Mouse (Mus musculus) forebrain, embryonic 16.5 days (tissue): ENCODE results near the gene 1700020D05Rik. TPM values are rescaled to one million over a fixed set of nuclear protein-coding genes. Genes with fewer than 3 reads are reported as not detected.

Experiments
- ATAC-seq: fragments of 200-750 bp; cut with Nextera tagmentation; 2 replicates; pipeline ENCODE4 v1.8.0; 2017; ENCODE audit warnings: mild to moderate bottlenecking, moderate library complexity
- H3K27ac ChIP-seq: fragments of 300-500 bp; sonication (generic); 2 replicates; pipeline ENCODE4 v1.5.1; 2014; ENCODE audit warnings: low read length, control low read depth
- H3K27me3 ChIP-seq: fragments of 300-500 bp; sonication (generic); replicated peaks from 2 replicates; pipeline ENCODE4 v1.6.1; 2014; ENCODE audit warnings: low read length; ENCODE audit not compliant: control insufficient read depth, insufficient read depth
- H3K36me3 ChIP-seq: fragments of 300-500 bp; sonication (generic); 2 replicates; pipeline ENCODE4 v1.6.1; 2014; ENCODE audit not compliant: control insufficient read depth, insufficient read depth
- H3K4me1 ChIP-seq: fragments of 300-500 bp; sonication (generic); replicated peaks from 2 replicates; pipeline ENCODE4 v1.6.1; 2014; ENCODE audit warnings: low read length; ENCODE audit not compliant: control insufficient read depth, insufficient read depth
- H3K4me2 ChIP-seq: fragments of 300-500 bp; sonication (generic); 2 replicates; pipeline ENCODE4 v1.6.1; 2014; ENCODE audit warnings: mild to moderate bottlenecking, low read length, control low read depth
- H3K4me3 ChIP-seq: fragments of 300-500 bp; sonication (generic); replicated peaks from 2 replicates; pipeline ENCODE4 v1.5.1; 2014; ENCODE audit warnings: mild to moderate bottlenecking, low read length, control low read depth
- H3K9ac ChIP-seq: fragments of 300-500 bp; sonication (generic); replicated peaks from 2 replicates; pipeline ENCODE4 v1.6.1; 2014; ENCODE audit warnings: low read depth, low read length, control low read depth
- H3K9me3 ChIP-seq: fragments of 300-500 bp; sonication (generic); 2 replicates; pipeline ENCODE4 v1.6.1; 2016; ENCODE audit warnings: low read length; ENCODE audit not compliant: control insufficient read depth
- WGBS: fragments of 180-500 bp; shearing (Covaris S2); extraction: QIAGEN DNeasy Blood & Tissue Kit; methylation state at CpG from one replicate; pipeline ENCODE4 v1.1.7; 2014; 5-methylcytosine and 5-hydroxymethylcytosine counted together
- polyA plus RNA-seq: library from polyadenylated mRNA; unstranded; fragments of >200 nt; fragmentation: Nextera tagmentation; extraction: Ambion mirVana; gene quantifications from 2 replicates; pipeline ENCODE4 v1.2.1, GENCODE M21; 2015

Gene 1700020D05Rik
- polyA plus RNA-seq, 1 experiment from 2014 or later: 0.70 TPM

- Histone ChIP-seq H3K4me1 (peaks cover 33% of the 10 kb centered on the region), H3K9ac (peak within 1 kb of the TSS; percentile 60), H3K36me3 (peaks cover 8% of the 10 kb centered on the region), H3K4me3 (peak within 1 kb of the TSS; percentile 59), H3K27me3 (no peaks in the 10 kb centered on the region), H3K27ac (peak within 1 kb of the TSS; percentile 98), H3K9me3 (no peaks in the 10 kb centered on the region), H3K4me2 (peak within 1 kb of the TSS; percentile 58)
- ATAC-seq: peak; percentile 47
- under 1% methylated on average over 39 of the region's 39 CpGs for WGBS
Observed at GRCm38 (mm10) chr19:5487768-5488550, 15.6 kb downstream of the 1700020D05Rik start, which contains the start of gene Mus81. Gene Mus81, minus strand, starts transcription at chr19:5488402.

DNA sequence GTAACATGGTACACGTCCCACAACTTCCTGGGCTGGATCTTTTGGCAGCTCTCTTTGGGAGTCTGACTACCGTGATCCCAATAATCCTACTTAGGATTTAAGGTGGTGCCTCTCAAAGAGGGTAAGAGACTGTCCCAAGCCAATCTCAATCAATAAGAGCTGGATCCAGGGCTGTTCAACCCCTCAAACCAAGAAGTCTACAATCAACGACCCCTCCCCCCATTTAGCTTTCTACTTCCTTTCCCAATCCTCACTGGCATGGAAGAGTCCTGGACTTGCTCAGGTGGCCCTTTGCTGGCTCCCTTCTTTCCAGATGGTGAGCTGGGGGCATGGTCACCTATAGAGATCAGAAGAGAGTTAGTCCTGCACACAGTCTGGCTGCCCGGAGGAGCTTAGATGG lies 16.8 kb downstream of the 1700020D05Rik start:
- Histone ChIP-seq H3K27ac (no peak overlapping the region), H3K27me3 (no peaks in the 10 kb centered on the region), H3K4me3 (no peak overlapping the region), H3K4me2 (no peak overlapping the region), H3K36me3 (peaks cover 3% of the 10 kb centered on the region; the same call in 1 of the 2 replicates), H3K4me1 (peaks cover 22% of the 10 kb centered on the region), H3K9me3 (no peaks in the 10 kb centered on the region), H3K9ac (no peak overlapping the region)
- WGBS: 90% methylated on average over 4 of the region's 4 CpGs
- no peak for ATAC-seq

GRCm38 (mm10) chr19:5486286-5486685 lies 17.3 kb downstream of the 1700020D05Rik start:
- H3K27ac ChIP-seq: no peak overlapping the region
- WGBS: 89% methylated on average over 8 of the region's 8 CpGs
- no peaks in the 10 kb centered on the region for H3K9me3 ChIP-seq
- H3K4me2 ChIP-seq: no peak overlapping the region
- no peaks in the 10 kb centered on the region for H3K27me3 ChIP-seq
- peaks cover 3% of the 10 kb centered on the region; the same call in 1 of the 2 replicates for H3K36me3 ChIP-seq
- no peak overlapping the region for H3K4me3 ChIP-seq
- no peak for ATAC-seq
- H3K4me1 ChIP-seq: peaks cover 19% of the 10 kb centered on the region
- no peak overlapping the region for H3K9ac ChIP-seq

GRCm38 (mm10) chr19:5485821-5486220 lies 17.8 kb downstream of the 1700020D05Rik start:
- Histone ChIP-seq H3K27me3 (no peaks in the 10 kb centered on the region), H3K4me2 (no peak overlapping the region), H3K36me3 (peaks cover 3% of the 10 kb centered on the region; the same call in 1 of the 2 replicates), H3K4me3 (no peak overlapping the region), H3K27ac (no peak overlapping the region), H3K9me3 (no peaks in the 10 kb centered on the region), H3K4me1 (peaks cover 19% of the 10 kb centered on the region), H3K9ac (no peak overlapping the region)
- ATAC-seq: no peak
- 94% methylated on average over 7 of the region's 7 CpGs for WGBS

DNA sequence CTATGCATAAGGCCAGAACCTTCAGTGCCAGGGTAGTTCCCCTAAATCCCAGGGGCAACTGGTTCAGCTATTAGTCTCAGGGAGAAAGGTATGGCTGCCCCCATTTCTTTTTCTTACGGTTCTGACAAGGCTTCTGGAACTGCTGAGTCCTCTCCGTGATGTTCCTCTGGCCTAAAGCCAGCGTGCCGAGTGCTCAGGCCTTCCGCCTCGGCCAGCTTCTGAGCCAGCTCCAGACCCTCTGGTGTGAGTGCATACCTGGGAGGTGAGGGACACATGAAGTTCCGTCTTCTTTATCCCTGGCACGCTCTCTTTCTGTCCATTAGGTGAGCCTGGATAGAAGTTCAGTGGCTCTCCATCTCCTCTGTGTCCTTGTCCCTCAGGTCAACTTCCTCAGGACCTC lies 18.2 kb downstream of the 1700020D05Rik start:
- peaks cover 19% of the 10 kb centered on the region for H3K4me1 ChIP-seq
- no peaks in the 10 kb centered on the region for H3K27me3 ChIP-seq
- WGBS: 95% methylated on average over 8 of the region's 8 CpGs
- H3K4me2 ChIP-seq: no peak overlapping the region
- H3K9ac ChIP-seq: no peak overlapping the region
- H3K36me3 ChIP-seq: peaks cover 3% of the 10 kb centered on the region; the same call in 1 of the 2 replicates
- no peak for ATAC-seq
- H3K4me3 ChIP-seq: no peak overlapping the region
- H3K9me3 ChIP-seq: no peaks in the 10 kb centered on the region
- no peak overlapping the region for H3K27ac ChIP-seq

DNA sequence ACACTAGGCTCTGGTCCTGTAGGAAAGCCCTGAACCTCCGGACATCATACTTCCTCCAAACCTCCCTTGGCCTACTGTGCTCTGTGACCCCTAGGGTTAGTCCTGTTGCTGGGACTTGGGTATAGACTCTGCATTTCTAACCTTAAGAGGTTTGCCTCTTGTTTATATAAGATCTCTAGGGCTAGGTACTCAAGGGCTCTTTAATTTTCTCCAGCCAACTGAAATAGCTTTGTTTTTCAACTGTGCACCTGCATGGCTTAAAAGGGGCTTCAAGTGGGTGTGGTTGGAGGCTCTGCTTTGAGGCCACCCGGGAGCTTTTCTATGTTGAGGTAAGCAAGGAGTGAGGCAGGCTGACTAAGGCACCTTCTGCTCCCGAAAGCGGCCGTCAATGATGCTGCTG lies 19.1 kb downstream of the 1700020D05Rik start:
- H3K27me3 ChIP-seq: no peaks in the 10 kb centered on the region
- H3K4me2 ChIP-seq: no peak overlapping the region
- H3K36me3 ChIP-seq: peaks cover 3% of the 10 kb centered on the region; the same call in 1 of the 2 replicates
- no peak overlapping the region for H3K27ac ChIP-seq
- no peak overlapping the region for H3K9ac ChIP-seq
- WGBS: 94% methylated on average over 5 of the region's 5 CpGs
- H3K4me1 ChIP-seq: peaks cover 19% of the 10 kb centered on the region
- ATAC-seq: no peak
- H3K4me3 ChIP-seq: no peak overlapping the region
- no peaks in the 10 kb centered on the region for H3K9me3 ChIP-seq

DNA sequence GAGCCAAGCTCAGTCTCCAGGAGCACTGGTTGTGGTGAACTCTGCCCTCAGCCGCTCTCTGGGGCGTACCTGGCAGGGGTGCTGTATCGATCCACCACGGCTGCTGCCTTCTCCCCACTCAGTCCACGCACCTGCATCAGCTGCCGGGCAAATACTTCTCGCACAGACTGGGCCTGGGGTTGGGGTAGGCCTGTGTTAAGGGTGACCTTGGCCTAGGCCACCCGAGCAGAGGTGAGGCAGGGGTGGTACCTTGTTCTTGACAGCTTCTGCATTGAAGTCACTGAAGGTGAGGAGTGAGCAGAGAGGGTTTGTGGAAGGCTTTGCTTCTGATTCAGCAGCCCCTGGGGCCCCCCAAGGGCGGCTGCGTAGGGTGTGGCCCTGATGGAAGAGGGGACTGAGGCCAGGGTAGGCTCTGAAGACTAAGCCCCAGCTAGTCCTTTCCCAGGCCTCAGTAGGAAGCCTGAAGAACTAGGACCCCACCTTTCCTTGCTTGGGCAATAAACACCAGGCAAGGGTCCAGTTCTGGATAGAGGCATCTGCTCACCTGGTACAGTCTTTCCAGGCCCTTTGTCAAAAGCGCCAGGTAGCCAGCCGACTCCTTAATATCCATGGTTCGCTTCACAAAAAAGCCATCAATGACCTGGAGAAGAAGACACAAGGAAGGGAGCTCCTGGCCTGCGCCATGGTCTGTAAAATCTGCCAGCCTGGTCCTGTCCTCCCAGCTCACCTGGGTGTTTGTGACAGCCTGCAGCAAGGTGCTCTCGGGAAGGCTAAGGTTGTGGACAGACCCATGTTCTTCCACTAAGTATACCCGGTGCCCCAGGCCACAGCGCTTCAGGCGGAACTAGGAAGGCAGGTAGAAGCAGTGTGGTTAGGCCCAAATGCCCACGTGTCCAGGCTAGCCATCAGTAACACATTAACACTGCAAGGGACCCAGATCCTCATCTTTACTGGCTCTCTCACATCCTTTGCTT lies 19.9 kb downstream of the 1700020D05Rik start:
- peaks cover 14% of the 10 kb centered on the region for H3K4me1 ChIP-seq
- no peaks in the 10 kb centered on the region for H3K27me3 ChIP-seq
- WGBS: 94% methylated on average over 19 of the region's 19 CpGs
- no peak for ATAC-seq
- H3K4me2 ChIP-seq: no peak overlapping the region
- H3K36me3 ChIP-seq: peaks cover 3% of the 10 kb centered on the region; the same call in 1 of the 2 replicates
- no peaks in the 10 kb centered on the region for H3K9me3 ChIP-seq
- H3K4me3 ChIP-seq: no peak overlapping the region
- no peak overlapping the region for H3K27ac ChIP-seq
- no peak overlapping the region for H3K9ac ChIP-seq

- no peak overlapping the region for H3K9ac ChIP-seq
- ATAC-seq: no peak
- no peaks in the 10 kb centered on the region for H3K27me3 ChIP-seq
- no peaks in the 10 kb centered on the region for H3K4me1 ChIP-seq
- 90% methylated on average over 10 of the region's 10 CpGs for WGBS
- no peak overlapping the region for H3K4me3 ChIP-seq
- no peaks in the 10 kb centered on the region for H3K9me3 ChIP-seq
- peaks cover 3% of the 10 kb centered on the region; the same call in 1 of the 2 replicates for H3K36me3 ChIP-seq
- no peak overlapping the region for H3K4me2 ChIP-seq
- no peak overlapping the region for H3K27ac ChIP-seq
Observed at GRCm38 (mm10) chr19:5481398-5481797, 22.2 kb downstream of the 1700020D05Rik start.

DNA sequence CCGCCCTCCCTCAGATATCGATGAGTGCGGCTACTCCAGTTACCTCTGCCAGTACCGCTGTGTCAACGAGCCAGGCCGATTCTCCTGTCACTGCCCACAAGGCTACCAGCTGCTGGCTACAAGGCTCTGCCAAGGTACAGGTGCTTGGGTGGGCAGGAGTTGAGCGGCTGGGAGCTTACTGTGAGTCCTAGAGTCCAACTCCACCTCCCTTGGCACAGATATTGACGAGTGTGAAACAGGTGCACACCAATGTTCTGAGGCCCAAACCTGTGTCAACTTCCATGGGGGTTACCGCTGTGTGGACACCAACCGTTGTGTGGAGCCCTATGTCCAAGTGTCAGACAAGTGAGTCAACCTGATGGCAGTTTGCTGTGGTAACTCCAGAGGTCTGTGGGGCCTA lies 23.6 kb downstream of the 1700020D05Rik start:
- WGBS: 95% methylated on average over 10 of the region's 10 CpGs

More for the DNA sequence above, 23.6 kb downstream of the 1700020D05Rik start:
- ATAC-seq: no peak
- H3K9ac ChIP-seq: no peak overlapping the region
- H3K9me3 ChIP-seq: no peaks in the 10 kb centered on the region
- no peak overlapping the region for H3K4me2 ChIP-seq
- H3K27ac ChIP-seq: no peak overlapping the region
- H3K4me1 ChIP-seq: peaks cover 6% of the 10 kb centered on the region
- H3K27me3 ChIP-seq: no peaks in the 10 kb centered on the region
- no peaks in the 10 kb centered on the region; the same call in 1 of the 2 replicates for H3K36me3 ChIP-seq
- H3K4me3 ChIP-seq: no peak overlapping the region
